Mouse (Mus musculus) kidney, adult 2 months (tissue): Measurements from ENCODE around the gene Hsd3b7.

Experiments used
- CTCF ChIP-seq: fragments of 200-500 bp; conservative IDR thresholded peaks from 2 replicates; pipeline ENCODE4 v1.5.1; 2011; ENCODE audit warnings: low read depth, mild to moderate bottlenecking, control low read depth, low read length, moderate library complexity, mixed read lengths; ENCODE audit not compliant: insufficient read depth, insufficient read length
- POLR2A ChIP-seq: fragments of 200-500 bp; IDR thresholded peaks from one replicate; pipeline ENCODE4 v1.6.1; 2011; ENCODE audit warnings: low read depth, low read length, control low read depth

DNA sequence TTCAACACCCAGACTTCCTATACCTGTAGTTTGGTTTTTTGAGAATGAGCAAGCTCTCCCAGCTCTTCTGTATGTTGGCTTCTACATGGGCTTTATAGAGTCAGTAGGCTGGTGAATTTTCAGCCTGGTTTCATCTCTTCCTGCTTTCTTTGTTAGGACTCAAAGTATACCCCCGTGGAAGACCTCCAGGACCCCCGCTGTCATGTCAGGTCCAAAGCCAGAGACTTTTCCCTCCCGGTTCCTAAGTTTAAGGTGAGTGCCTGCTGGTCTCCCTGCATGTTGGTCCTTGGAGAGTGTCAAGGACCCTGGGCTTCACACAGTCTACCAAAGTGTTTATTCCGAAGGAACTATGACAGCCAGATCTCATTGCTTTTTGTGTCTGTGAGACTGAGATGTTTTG, 22.1 kb upstream of the Hsd3b7 start:
- no peak for TF ChIP-seq CTCF
- TF ChIP-seq POLR2A: no peak
